Mouse (Mus musculus) gastrocnemius, adult 2 months (tissue): ENCODE data around the gene Acat3. TPM values are rescaled to one million over a fixed set of nuclear protein-coding genes. Genes with fewer than 3 reads are reported as not detected.
A peak's percentile ranks its signal among the peaks of the same experiment; 100 is the strongest.
"Not testable (repeated sequence)": the region's sequence is repeated elsewhere in the genome, so short reads cannot be mapped to it uniquely, and the experiment has no call there.

Source experiments
- DNase-seq: peaks from one replicate; pipeline ENCODE4 v3.0.0; 2022
- H3K27ac ChIP-seq: fragments of 200-600 bp; 2 replicates; pipeline ENCODE4 v1.8.1; 2022; ENCODE audit warnings: mild to moderate bottlenecking
- H3K4me3 ChIP-seq: fragments of 200-600 bp; 2 replicates; pipeline ENCODE4 v1.8.1; 2022; ENCODE audit warnings: mild to moderate bottlenecking, moderate library complexity
- CTCF ChIP-seq: fragments of 200-600 bp; IDR thresholded peaks from 2 replicates; pipeline ENCODE4 v1.8.1; 2022; ENCODE audit warnings: antibody characterized with exemption, mild to moderate bottlenecking, moderate library complexity
- intact Hi-C: fragments of 180-260 bp; cut with DNase I; formaldehyde crosslinking; loops from one replicate; pipeline ENCODE4 v1.15.1; 2025
- long read RNA-seq, 2 experiments: library from polyadenylated mRNA; stranded (forward); transcript quantifications; one replicate each; pipeline ENCODE4 v2.0.0; 2021
- total RNA-seq, 2 experiments: library from RNA; stranded (reverse); gene quantifications; 2 replicates each; pipeline ENCODE4 v1.2.3; 2021

The Acat3 gene
- total RNA-seq, result not detected
- long read RNA-seq, experiment 1, result 0 reads
- long read RNA-seq, experiment 2, result 0 reads

DNA sequence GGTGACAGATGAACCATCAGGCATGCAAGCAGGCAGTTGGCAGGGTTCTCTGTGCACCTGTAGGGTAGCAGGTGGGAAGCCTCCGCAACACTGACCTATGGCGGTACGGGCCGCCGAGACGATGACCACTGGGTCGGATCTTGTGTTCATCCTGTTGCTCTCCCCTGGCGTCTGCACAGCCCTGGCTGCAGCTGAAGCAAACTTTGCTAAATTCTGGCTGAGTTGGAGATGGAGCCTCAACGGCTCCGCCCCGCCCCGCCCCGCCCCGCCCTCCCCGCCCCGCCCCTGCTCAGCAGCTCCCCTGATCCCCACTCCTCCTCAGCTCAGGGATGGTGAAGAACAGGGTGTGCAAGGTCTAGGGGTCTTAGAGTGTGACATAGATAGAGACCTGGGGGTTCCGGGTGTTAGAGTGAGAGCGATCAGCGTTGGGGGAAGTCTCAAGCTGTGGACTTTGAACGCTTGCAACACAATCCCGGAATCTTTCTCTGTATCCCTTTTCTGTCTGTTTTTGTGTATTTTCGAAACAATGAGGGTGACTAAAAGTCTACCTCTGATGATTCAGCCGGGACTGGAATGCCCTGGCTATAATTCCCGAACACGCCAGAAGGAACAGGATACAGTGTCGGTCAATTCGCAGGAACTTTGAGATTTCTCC lies at the start of gene Acat3:
TSS of gene Acat3 (minus strand) at position 450 of the 655 bp plus-strand sequence.
- TF ChIP-seq CTCF, result no peak
- Histone ChIP-seq H3K27ac (peak within 1 kb of the TSS; percentile 38; the same call in 1 of the 2 replicates), H3K4me3 (peak within 1 kb of the TSS; percentile 65)
- intact Hi-C loops, result no loop called here
- peak; percentile 31 for DNase-seq

DNA sequence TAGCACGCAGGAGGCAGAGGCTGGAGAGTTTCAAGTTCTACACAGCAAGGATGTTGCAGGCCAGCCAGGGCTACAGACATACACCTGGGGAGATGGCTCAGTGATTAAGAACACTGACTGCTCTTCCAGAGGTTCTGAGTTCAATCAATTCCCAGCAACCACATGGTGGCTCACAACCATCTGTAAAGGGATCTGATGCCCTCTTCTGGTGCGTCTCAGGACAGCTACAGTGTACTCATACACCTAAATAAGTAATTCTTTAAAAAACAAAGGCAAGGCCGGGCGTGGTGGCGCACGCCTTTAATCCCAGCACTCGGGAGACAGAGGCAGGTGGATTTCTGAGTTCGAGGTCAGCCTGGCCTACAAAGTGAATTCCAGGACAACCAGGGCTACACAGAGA lies 47.7 kb upstream of the Acat3 start:
- DNase-seq, H3K4me3 ChIP-seq, intact Hi-C loops: not testable (repeated sequence)
- peak overlapping the region; percentile 41; the same call in 1 of the 2 replicates for H3K27ac ChIP-seq
- TF ChIP-seq CTCF, result peak; percentile 23; the same call in 1 of the 2 replicates

DNA sequence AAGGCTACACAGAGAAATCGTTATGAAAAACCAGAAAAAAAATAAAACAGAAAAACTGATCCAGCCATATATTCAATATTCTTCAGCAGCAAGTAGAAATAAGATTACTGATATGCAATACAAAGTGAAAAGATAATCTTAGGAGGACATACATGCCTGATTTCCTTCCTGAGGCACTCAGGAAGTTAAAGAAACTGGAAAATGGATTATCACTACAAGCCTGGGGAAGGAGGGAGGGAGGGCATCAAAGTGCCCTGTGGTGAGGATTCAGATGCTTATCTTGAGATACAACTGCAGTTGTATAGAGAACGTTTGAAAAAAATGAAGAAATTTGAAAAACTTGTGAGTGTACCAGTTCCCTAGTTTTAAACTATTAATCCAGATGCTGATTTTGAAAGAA lies 43.6 kb upstream of the Acat3 start:
- TF ChIP-seq CTCF, result no peak
- DNase-seq, result no peak
- no peak overlapping the region for H3K4me3 ChIP-seq
- intact Hi-C loops, result no loop called here
- H3K27ac ChIP-seq, result no peak overlapping the region

DNA sequence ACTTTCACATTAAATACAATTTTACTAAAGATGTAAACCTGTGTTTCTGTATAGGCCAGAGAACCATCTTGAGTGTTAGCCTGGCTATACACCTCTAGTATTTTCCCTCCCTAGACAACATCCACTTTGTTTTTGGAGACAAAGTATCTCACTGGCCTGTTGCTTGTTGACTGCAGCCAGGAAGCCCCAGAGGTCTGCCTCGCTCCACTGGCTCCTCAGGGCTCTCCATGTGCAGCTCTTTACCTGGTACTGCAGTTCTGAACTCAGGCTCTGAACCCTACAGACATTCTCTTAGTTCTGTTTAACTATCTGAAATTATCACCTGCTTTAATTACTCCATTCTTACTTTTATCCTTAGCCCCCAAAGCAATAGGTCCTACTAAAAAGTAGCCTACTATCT lies 38.1 kb upstream of the Acat3 start:
- intact Hi-C loops, result no loop called here
- DNase-seq, result no peak

DNA sequence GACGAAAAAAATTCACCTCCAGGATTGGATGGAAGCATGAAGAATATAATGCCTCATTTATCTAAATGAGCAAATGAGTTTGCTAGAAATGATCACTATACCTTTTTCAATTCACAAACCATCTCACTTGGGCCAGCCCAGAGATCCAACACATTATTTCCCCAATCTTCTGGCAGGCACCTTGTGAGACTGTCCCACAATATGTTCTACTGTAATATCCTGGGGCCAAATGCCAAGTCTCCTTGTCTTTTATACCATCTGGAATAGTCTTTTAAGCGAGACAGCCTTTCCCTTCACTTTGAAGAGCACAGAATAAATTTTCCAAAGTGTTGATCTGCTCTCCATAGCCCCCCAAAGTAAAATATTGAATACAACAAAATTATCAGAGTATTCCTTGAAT lies 33.5 kb upstream of the Acat3 start:
- no peak for DNase-seq
- no peak overlapping the region for H3K27ac ChIP-seq
- intact Hi-C loops, result no loop called here
- H3K4me3 ChIP-seq, result no peak overlapping the region
- TF ChIP-seq CTCF, result no peak

More for the DNA sequence above, 38.1 kb upstream of the Acat3 start:
- H3K27ac ChIP-seq, result no peak overlapping the region
- TF ChIP-seq CTCF, result no peak
- H3K4me3 ChIP-seq, result no peak overlapping the region

DNA sequence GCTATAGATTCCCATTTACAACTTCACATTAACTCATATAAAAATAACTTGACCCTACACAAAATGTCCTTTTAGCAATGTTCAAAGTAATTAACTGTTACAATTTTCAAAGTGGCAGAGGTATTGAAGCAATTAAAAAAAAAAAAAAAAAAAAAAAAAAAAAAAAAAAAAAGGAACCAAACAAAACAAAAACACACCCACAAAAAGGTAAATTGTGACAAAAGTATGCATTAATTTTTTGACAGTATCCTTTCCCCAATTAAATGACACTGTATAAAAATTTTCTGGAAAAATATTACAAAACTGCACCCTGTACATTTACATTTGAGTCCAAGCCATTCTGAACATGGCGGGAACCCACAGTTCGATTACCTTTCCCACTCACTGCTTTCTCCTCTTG lies 26.8 kb upstream of the Acat3 start:
- no peak for TF ChIP-seq CTCF
- Histone ChIP-seq H3K27ac (no peak overlapping the region), H3K4me3 (no peak overlapping the region)
- no peak for DNase-seq
- intact Hi-C loops, result no loop called here

DNA sequence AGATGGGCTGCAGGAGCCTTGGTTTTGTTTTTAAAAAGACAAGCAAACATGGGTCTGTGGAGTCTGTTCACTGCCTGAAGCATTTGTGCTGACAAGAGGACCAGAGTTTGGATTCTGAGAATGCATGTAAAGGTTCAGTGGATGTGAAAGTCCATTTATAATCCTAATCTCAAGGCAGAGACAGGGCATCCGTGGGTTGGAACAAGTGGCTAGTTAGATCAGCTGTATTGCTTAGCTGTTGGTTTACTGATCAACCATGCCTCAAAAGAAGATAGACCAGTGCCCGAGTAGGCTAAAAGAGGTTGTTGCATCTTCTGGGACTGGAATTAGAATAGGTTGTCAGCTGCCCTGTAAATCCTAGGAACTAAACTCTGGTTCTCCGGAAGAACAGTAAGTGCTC lies 23.1 kb upstream of the Acat3 start:
- intact Hi-C loops, result no loop called here
- no peak for DNase-seq
- no peak overlapping the region for H3K27ac ChIP-seq
- no peak overlapping the region for H3K4me3 ChIP-seq
- no peak for TF ChIP-seq CTCF

DNA sequence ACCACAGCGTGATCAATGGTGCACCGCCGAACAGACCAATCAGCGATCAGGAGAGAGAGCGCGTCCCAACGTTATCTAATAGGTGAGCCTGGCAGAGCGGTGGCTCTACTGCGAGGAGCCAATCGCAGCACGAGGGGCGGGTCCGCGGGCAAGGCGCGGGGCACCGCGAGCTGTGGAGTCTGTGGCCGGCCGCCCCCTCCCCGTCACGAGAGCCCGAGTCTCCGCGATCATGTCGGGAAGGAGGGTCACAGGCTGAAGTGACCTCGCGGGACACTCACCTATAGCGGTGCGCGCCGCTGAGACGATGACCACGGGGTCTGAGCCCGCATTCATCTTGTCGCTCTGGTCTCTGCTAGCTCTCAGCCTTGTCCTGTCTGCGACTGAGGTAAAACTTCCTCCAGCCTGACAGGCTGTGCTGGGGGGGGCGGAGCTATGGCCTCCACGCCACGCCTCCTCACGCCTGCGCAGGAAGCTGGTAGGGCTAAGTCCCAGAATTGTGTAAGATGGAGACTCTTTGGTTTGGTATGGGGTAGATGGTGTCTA lies 20.0 kb upstream of the Acat3 start, which contains the start of gene Acat2:
TSS of gene Acat2 (minus strand) at position 417 of the 543 bp plus-strand sequence.
- intact Hi-C loops, result no loop called here

DNA sequence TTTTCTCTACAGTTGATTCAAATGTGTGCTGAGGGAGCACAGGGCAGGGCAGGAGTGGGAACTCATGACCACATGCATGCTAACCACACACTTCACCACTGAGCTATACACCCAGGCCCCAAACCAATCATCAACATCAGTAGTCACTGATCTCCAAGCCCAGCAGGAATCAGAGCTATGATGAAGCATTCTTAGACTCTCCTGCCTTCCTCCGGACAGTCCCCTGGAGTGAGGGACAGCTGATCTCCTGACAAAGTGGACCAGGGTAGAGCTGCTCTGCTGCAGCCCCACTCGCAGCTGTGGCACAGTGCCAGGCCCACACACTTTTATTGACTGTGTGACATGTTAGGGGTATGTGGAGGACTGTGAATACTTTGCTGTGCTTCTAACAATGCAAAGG lies 19.0 kb upstream of the Acat3 start:
- H3K4me3 ChIP-seq, DNase-seq, H3K27ac ChIP-seq, intact Hi-C loops: not testable (repeated sequence)

More for the DNA sequence above, 20.0 kb upstream of the Acat3 start, which contains the start of gene Acat2:
- Histone ChIP-seq H3K27ac (peak within 1 kb of the TSS; percentile 88), H3K4me3 (peak within 1 kb of the TSS; percentile 89)
- TF ChIP-seq CTCF, result no peak
- DNase-seq, result peak; percentile 96

DNA sequence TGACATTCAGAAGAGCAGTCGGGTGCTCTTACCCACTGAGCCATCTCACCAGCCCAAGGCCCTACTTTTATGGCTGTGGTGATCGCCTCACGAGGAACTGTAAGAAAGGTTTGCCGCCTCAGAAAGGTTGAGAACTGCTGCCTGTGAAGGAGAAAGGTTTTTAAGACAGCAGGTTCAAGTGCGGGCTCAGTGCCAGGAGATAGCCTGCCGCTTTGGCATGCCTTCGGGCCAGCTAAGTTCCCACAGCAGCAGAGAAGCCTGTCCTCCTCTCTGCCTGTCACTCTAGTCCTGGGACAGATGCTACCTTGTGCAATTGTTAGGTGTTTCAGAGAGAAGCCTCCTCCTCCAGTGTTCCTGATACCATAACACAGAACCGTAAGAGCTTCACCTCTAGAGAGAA lies 16.3 kb upstream of the Acat3 start:
- TF ChIP-seq CTCF, result no peak
- Histone ChIP-seq H3K4me3 (no peak overlapping the region), H3K27ac (no peak overlapping the region)
- intact Hi-C loops, result no loop called here
- no peak for DNase-seq

DNA sequence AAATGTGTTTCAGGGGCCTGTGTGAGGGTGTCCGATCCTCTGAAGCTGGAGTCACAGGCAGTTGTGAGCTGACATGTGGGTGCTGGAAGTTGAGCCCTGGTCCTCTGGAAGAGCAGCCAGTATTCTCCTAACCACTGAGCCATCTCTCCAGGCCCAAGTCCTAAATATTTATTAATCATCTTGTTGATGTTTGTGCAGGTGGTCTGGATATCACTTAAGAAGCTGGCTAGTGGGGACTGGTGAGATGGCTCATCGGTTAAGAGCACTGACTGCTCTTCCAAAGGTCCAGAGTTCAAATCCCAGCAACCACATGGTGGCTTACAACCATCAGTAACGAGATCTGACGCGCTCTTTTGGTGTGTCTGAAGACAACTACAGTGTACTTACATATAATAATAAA lies 9.3 kb upstream of the Acat3 start:
- TF ChIP-seq CTCF, result no peak
- H3K27ac ChIP-seq, result no peak overlapping the region
- intact Hi-C loops, result no loop called here
- no peak for DNase-seq
- no peak overlapping the region for H3K4me3 ChIP-seq

DNA sequence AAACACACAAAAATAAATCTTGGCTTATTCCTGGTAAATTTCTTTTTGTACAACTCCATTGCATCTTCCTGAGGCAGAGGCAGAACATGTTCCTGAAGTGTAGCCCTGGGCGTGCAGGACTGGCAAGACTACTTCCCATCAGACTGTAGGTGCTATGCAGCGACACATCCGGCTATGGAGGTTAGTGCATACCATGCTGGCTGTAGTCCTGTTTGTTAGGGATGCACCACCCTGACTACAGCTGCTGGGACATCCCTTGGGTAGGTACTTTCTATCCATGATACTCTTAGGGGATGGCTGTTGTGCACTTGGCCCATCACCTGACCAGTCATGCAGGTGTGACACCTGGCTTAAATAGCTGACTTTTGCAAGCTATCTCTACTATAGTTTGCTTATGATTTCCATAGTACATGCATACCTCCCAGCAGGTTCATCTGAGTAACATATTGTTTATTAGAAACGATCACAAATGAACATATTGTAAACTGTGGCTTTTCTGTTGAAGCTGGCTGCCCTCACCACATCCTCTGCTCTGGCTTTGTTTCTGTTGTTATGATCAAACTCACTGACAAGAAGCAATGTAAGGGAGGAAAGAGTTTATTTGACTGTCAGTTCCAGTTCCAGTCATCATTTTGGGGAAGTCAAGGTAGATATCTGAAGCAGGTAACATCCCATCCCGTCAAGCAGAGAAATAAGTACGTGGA lies 2.2 kb upstream of the Acat3 start:
- Histone ChIP-seq H3K27ac (no peak overlapping the region), H3K4me3 (no peak overlapping the region)
- DNase-seq, result no peak
- TF ChIP-seq CTCF, result no peak
- intact Hi-C loops, result no loop called here

DNA sequence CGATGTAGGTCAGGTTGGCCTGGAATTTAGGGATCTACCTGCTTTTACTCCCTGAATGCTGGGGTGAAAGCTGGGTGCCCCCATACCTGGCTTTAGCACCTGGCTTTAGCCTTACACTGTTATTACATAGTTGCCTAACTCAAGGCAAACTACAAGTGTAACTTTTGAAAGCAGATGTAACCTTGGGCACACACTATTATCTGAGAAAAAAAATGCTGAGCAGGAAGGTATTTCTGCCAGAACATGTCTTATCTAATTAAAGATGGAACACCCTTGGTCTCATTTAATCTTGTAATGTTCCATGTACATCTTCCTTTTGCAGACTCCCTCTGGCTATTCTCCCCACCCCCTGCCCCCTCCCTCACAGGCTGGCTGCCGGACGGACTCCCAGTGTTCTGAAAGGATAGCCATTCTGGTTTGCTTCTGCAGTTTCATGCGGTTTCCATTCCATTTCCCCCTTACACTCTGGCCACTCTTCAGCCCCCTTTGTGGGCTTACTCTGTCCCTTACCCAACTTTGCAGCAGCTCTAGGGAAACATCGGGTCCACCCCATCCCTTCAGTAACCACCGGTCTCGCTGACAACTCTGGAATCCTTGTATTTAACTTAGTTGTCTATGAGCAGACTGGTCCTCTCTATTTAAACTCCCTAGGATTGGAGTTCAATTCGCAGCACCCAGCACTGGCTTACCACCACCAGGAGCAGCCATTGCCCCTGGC lies 1.3 kb upstream of the Acat3 start:
- no peak overlapping the region for H3K27ac ChIP-seq

DNA sequence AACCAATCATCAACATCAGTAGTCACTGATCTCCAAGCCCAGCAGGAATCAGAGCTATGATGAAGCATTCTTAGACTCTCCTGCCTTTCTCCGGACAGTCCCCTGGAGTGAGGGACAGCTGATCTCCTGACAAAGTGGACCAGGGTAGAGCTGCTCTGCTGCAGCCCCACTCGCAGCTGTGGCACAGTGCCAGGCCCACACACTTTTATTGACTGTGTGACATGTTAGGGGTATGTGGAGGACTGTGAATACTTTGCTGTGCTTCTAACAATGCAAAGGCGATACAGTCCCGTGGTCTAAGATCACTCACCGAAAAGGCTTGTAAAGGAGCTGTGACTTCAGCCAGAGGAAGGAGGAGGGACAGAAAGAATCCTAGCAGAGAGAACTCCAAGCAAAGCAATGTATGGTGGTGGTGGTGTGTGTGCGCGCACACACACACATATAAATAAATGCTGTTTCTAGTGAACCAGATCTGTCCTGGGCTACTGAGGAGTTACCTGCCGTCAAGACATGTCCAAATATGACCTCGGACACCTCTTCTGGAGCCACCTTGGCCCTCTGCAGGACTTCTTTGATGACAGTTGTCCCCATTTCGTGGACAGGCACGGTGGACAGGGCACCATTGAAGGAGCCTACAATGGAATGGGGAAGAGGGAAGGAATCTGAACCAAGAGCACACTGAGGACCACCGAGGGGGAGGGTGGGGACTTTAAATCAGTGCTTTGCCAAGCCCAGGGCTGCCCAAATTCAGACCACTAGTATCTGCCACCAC lies 837 bp downstream of the Acat3 start:
- not testable (repeated sequence) for DNase-seq

More for the DNA sequence above, 1.3 kb upstream of the Acat3 start:
- no peak for DNase-seq
- H3K4me3 ChIP-seq, result no peak overlapping the region
- intact Hi-C loops, result no loop called here
- no peak for TF ChIP-seq CTCF

More for the DNA sequence above, 837 bp downstream of the Acat3 start:
- H3K4me3 ChIP-seq, result peak overlapping the region; percentile 65
- intact Hi-C loops, H3K27ac ChIP-seq: not testable (repeated sequence)
